Mouse (Mus musculus) NIH3T3 (cell line): ENCODE results near the gene Dpf3.

Experiments
- DNase-seq: peaks from one replicate; pipeline ENCODE4 v3.0.0-alpha.2; 2012; ENCODE audit warnings: low read depth

Dpf3 gene

GRCm38 (mm10) chr12:83411721-83412521 lies 75.6 kb downstream of the Dpf3 start:
- no peak for DNase-seq

GRCm38 (mm10) chr12:83411032-83411431 lies 76.5 kb downstream of the Dpf3 start:
- DNase-seq: no peak

GRCm38 (mm10) chr12:83405374-83406125 lies 82.0 kb downstream of the Dpf3 start:
- no peak for DNase-seq

GRCm38 (mm10) chr12:83402270-83402669 lies 85.2 kb downstream of the Dpf3 start:
- no peak for DNase-seq

GRCm38 (mm10) chr12:83392011-83392410 lies 95.5 kb downstream of the Dpf3 start:
- DNase-seq: no peak

GRCm38 (mm10) chr12:83387554-83387953 lies 100.0 kb downstream of the Dpf3 start:
- DNase-seq: no peak

GRCm38 (mm10) chr12:83381072-83381471 lies 106.4 kb downstream of the Dpf3 start:
- DNase-seq: no peak

- no peak for DNase-seq
These were observed 107.5 kb downstream of the Dpf3 start for GRCm38 (mm10) chr12:83380016-83380415.

GRCm38 (mm10) chr12:83375015-83375831 lies 112.3 kb downstream of the Dpf3 start:
- no peak for DNase-seq

GRCm38 (mm10) chr12:83373081-83373480 lies 114.4 kb downstream of the Dpf3 start:
- DNase-seq: no peak

- no peak for DNase-seq
These were observed 115.2 kb downstream of the Dpf3 start for GRCm38 (mm10) chr12:83372290-83372689.

- no peak for DNase-seq
These were observed 117.3 kb downstream of the Dpf3 start for GRCm38 (mm10) chr12:83370221-83370620.

GRCm38 (mm10) chr12:83369416-83369815 lies 118.1 kb downstream of the Dpf3 start:
- DNase-seq: no peak

GRCm38 (mm10) chr12:83367486-83367885 lies 120.0 kb downstream of the Dpf3 start:
- no peak for DNase-seq

- DNase-seq: no peak
These were observed 122.7 kb downstream of the Dpf3 start for GRCm38 (mm10) chr12:83364771-83365170.

- no peak for DNase-seq
These were observed 125.7 kb downstream of the Dpf3 start for GRCm38 (mm10) chr12:83361801-83362200.

GRCm38 (mm10) chr12:83352640-83353039 lies 134.9 kb downstream of the Dpf3 start:
- DNase-seq: no peak

- DNase-seq: no peak
These were observed 137.8 kb downstream of the Dpf3 start for GRCm38 (mm10) chr12:83349736-83350135.

- DNase-seq: no peak
These were observed 139.3 kb downstream of the Dpf3 start for GRCm38 (mm10) chr12:83348246-83348645.

- no peak for DNase-seq
These were observed 144.7 kb downstream of the Dpf3 start for GRCm38 (mm10) chr12:83342875-83343185.

- no peak for DNase-seq
These were observed 145.3 kb downstream of the Dpf3 start for GRCm38 (mm10) chr12:83342035-83342874.

GRCm38 (mm10) chr12:83340960-83341359 lies 146.6 kb downstream of the Dpf3 start:
- DNase-seq: no peak
